Mouse (Mus musculus) liver, adult 2 months (tissue): ENCODE data around the gene Adgrl3. TPM values are rescaled to one million over a fixed set of nuclear protein-coding genes. Genes with fewer than 3 reads are reported as not detected.

ENCODE experiments used
- DNase-seq: peaks from one replicate; pipeline ENCODE4 v3.0.0-alpha.2; 2011; ENCODE audit warnings: low read depth, low spot score; ENCODE audit errors: extremely low read depth
- H3K27ac ChIP-seq: fragments of 200-500 bp; replicated peaks from 2 replicates; pipeline ENCODE4 v1.5.1; 2012; ENCODE audit warnings: low read depth, mild to moderate bottlenecking, control low read depth, inconsistent platforms, low read length; ENCODE audit not compliant: insufficient read depth
- H3K27me3 ChIP-seq: fragments of 200-500 bp; 2 replicates; pipeline ENCODE4 v1.6.1; 2012; ENCODE audit warnings: mild to moderate bottlenecking, moderate library complexity, low read length, inconsistent platforms; ENCODE audit not compliant: control insufficient read depth, insufficient read depth
- H3K36me3 ChIP-seq: fragments of 200-500 bp; 2 replicates; pipeline ENCODE4 v1.6.1; 2012; ENCODE audit warnings: low read length, inconsistent platforms; ENCODE audit not compliant: control insufficient read depth, insufficient read depth
- H3K4me1 ChIP-seq: fragments of 200-500 bp; 2 replicates; pipeline ENCODE4 v1.6.1; 2011; ENCODE audit warnings: low read length; ENCODE audit not compliant: control insufficient read depth, insufficient read depth
- H3K4me3 ChIP-seq: fragments of 200-500 bp; 2 replicates; pipeline ENCODE4 v1.5.1; 2011; ENCODE audit warnings: low read depth, mild to moderate bottlenecking, control low read depth, low read length, moderate library complexity; ENCODE audit not compliant: insufficient read depth
- H3K79me2 ChIP-seq: fragments of 200-500 bp; 2 replicates; pipeline ENCODE4 v1.6.1; 2012; ENCODE audit warnings: inconsistent platforms, mild to moderate bottlenecking, low read length, moderate library complexity; ENCODE audit not compliant: control insufficient read depth, insufficient read depth
- H3K9ac ChIP-seq: fragments of 200-500 bp; 2 replicates; pipeline ENCODE4 v1.6.1; 2012; ENCODE audit warnings: low read depth, mild to moderate bottlenecking, control low read depth, inconsistent platforms, low read length
- CTCF ChIP-seq: fragments of 200-500 bp; IDR thresholded peaks from 2 replicates; pipeline ENCODE4 v1.5.1; 2011; ENCODE audit warnings: low read depth, low read length, control low read depth
- POLR2A ChIP-seq: fragments of 200-500 bp; IDR thresholded peaks from 2 replicates; pipeline ENCODE4 v1.6.1; 2011; ENCODE audit warnings: low read length, control low read depth; ENCODE audit not compliant: insufficient read depth; ENCODE audit errors: extremely low read depth
- WGBS: fragments of 180-500 bp; shearing (Covaris S2); methylation state at CpG from one replicate; pipeline ENCODE4 v1.1.7; 2018; 5-methylcytosine and 5-hydroxymethylcytosine counted together
- polyA plus RNA-seq: library from polyadenylated mRNA; depleted of rRNA; stranded (reverse); fragments of >200 nt; gene quantifications from 2 replicates; pipeline ENCODE4 v1.2.3, GENCODE M21; 2012
- total RNA-seq: library from RNA; depleted of rRNA; stranded (reverse); fragments of >200 nt; gene quantifications from 2 replicates; pipeline ENCODE4 v1.2.3, GENCODE M21; 2014

Gene Adgrl3
- total and polyA plus RNA-seq, 2 experiments: 0.33 to 1.0 TPM

GRCm38 (mm10) chr5:81427393-81427792 lies 407.5 kb downstream of the Adgrl3 start:
- Histone ChIP-seq H3K27me3 (no peaks in the 10 kb centered on the region), H3K4me3 (no peak overlapping the region), H3K27ac (no peak overlapping the region), H3K9ac (no peak overlapping the region), H3K4me1 (no peaks in the 10 kb centered on the region), H3K79me2 (no peaks in the 10 kb centered on the region), H3K36me3 (no peaks in the 10 kb centered on the region)
- no peak for TF ChIP-seq CTCF
- peak; percentile 86 for DNase-seq
- 23% methylated on average over 5 of the region's 5 CpGs for WGBS

DNA sequence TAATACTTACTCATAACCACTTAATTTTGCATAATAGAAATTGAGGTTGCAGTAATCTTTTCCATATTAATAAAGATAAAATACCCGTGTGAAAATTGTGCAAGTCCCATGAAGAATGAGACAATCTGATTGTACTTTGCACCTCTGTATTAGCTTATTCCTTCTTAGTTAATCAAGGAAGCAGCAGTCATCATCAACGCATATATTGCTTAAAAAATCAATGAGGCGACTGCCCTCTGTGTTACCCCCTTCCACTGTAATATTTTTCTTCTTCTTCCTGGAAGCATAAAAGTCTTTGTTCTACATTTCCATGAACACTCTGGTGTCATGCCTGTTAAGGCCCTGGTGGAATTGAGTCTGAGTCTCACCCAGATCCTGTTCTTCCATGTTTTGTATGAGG lies 416.4 kb downstream of the Adgrl3 start:
- TF ChIP-seq POLR2A (no peak), CTCF (no peak)
- Histone ChIP-seq H3K36me3 (no peaks in the 10 kb centered on the region), H3K79me2 (no peaks in the 10 kb centered on the region), H3K27ac (no peak overlapping the region), H3K4me3 (no peak overlapping the region), H3K27me3 (no peaks in the 10 kb centered on the region), H3K9ac (no peak overlapping the region), H3K4me1 (no peaks in the 10 kb centered on the region)
- WGBS: 51% methylated on average over 3 of the region's 3 CpGs
- DNase-seq: no peak

DNA sequence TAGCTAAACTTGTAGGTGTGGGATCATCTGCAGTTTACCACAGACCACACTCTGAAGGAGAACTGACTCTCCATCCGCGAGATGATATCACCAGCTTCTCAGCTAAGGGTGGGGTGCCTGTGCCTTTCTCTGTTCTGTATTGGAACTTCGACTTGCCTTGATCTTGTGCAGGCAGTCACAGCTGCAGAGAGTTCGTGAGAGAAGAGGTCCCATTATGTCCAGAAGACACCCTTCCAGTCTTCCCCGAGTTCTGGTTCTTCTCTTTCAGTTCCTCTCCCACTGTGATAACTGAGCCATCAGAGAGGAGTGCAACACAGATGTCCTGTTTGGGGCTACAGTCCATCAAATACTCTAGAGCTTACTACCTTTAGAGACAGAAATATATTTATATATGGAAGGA lies 422.2 kb downstream of the Adgrl3 start:
- no peak for TF ChIP-seq POLR2A
- H3K27me3 ChIP-seq: no peaks in the 10 kb centered on the region
- H3K36me3 ChIP-seq: no peaks in the 10 kb centered on the region
- DNase-seq: no peak
- no peaks in the 10 kb centered on the region for H3K4me1 ChIP-seq
- no peak overlapping the region for H3K4me3 ChIP-seq
- 80% methylated on average over 5 of the region's 5 CpGs for WGBS
- no peak overlapping the region for H3K9ac ChIP-seq
- no peaks in the 10 kb centered on the region for H3K79me2 ChIP-seq
- no peak overlapping the region for H3K27ac ChIP-seq

DNA sequence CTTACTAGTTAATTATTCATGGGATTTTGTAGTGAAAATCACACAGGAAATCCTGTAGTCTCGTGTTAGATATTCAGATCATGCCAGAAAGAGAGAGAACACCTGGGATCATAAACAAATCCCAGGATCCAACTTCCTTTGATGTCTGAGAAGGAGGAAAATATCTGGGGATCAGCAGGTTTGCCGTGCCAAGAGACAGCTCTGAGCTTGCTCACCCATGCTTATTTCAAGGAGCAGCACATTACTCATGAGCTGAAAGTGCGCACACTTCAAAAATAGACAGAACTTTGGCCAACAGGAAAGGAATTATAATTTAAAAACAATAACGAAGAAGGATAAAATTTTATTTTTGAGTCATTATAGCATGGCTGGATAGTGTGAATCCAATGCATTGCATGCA lies 446.0 kb downstream of the Adgrl3 start:
- no peaks in the 10 kb centered on the region for H3K27me3 ChIP-seq
- WGBS: 66% methylated on average over 4 of the region's 4 CpGs
- H3K4me3 ChIP-seq: no peak overlapping the region
- no peak for TF ChIP-seq POLR2A
- TF ChIP-seq CTCF: no peak
- DNase-seq: no peak
- H3K9ac ChIP-seq: no peak overlapping the region
- no peaks in the 10 kb centered on the region for H3K79me2 ChIP-seq
- no peak overlapping the region for H3K27ac ChIP-seq
- no peaks in the 10 kb centered on the region for H3K4me1 ChIP-seq
- no peaks in the 10 kb centered on the region for H3K36me3 ChIP-seq

DNA sequence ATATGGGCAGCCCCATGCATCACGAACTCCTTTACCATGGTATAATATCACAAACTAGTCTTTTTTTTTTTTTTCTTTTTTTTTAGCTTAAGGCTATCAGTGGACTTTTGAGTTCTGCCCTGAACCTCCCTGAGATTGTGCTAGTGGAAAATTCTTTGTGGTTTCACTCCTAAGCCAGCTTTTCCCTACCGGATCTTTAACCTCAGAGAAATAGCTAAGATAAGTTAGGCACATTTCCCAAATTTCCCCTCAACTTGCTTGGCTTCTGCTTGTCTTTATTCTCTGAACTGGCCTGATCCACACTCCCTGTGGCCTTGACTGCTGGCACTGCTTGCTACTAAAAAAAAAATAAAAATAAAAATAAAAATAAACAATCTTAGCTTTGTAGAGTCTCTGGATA lies 454.7 kb downstream of the Adgrl3 start:
- peaks cover 8% of the 10 kb centered on the region; the same call in 1 of the 2 replicates for H3K4me1 ChIP-seq
- no peak overlapping the region for H3K27ac ChIP-seq
- no peaks in the 10 kb centered on the region for H3K79me2 ChIP-seq
- TF ChIP-seq CTCF (no peak), POLR2A (no peak)
- no peak overlapping the region for H3K4me3 ChIP-seq
- WGBS: 52% methylated on average over 2 of the region's 2 CpGs
- DNase-seq: peak; percentile 54
- H3K9ac ChIP-seq: no peak overlapping the region
- H3K36me3 ChIP-seq: no peaks in the 10 kb centered on the region
- no peaks in the 10 kb centered on the region for H3K27me3 ChIP-seq

GRCm38 (mm10) chr5:81475406-81475805 lies 455.5 kb downstream of the Adgrl3 start:
- TF ChIP-seq CTCF (no peak), POLR2A (no peak)
- 95% methylated on average over 3 of the region's 3 CpGs for WGBS
- Histone ChIP-seq H3K9ac (no peak overlapping the region), H3K27ac (no peak overlapping the region), H3K4me3 (no peak overlapping the region), H3K4me1 (peaks cover 8% of the 10 kb centered on the region; the same call in 1 of the 2 replicates), H3K36me3 (no peaks in the 10 kb centered on the region), H3K79me2 (no peaks in the 10 kb centered on the region), H3K27me3 (no peaks in the 10 kb centered on the region)
- DNase-seq: no peak
